In the genomic region with DNA sequence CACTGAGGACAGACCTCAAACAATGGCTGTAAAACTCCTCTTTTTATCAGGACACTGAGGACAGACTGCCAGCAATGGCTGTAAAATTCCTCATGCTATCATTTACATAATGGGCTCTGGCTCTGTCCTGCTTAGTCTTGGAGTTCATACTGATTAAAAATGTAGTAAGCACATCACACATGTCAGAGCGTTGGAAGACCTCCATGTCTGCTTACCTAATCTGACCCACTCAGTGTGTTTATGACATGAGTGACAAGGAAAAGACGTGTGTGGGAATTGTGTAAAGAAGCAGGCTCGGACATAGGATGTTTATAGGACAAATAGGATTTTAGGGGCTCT, we compare ENCODE assay signal across 11 mouse cellular contexts.
A peak's percentile ranks its signal among the peaks of the same experiment; 100 is the strongest.
DNase-seq lines count a peak whose midpoint lies in the region; ATAC-seq lines count a peak whose summit lies in the region.
"Had no signal": no experiment of that assay in that cellular context is flagged by ENCODE, and none has a peak within 500 bp of the region (broad histone marks: within the 10 kb centered on the region; RNA-seq: fewer than 3 reads in every experiment).

No protein-coding gene starts in this region.

- H3K9me3 ChIP-seq in hindbrain, embryonic 13.5 days, result no peaks in the 10 kb centered on the region
- H3K9me3 ChIP-seq in hindbrain, embryonic 16.5 days (ENCODE audit: control insufficient read depth, low read length), result no peaks in the 10 kb centered on the region
- no peaks in the 10 kb centered on the region for H3K9me3 ChIP-seq in forebrain, embryonic 15.5 days
- H3K9me3 ChIP-seq: embryonic facial prominence, embryonic 12.5 days had no signal

- 0 out of 2 replicates have a peak overlapping the region, but pooled peaks have one; percentile 4 for H3K27ac ChIP-seq in hindbrain, embryonic 13.5 days
- H3K27ac ChIP-seq in hindbrain, embryonic 16.5 days (ENCODE audit: low read depth, low read length), result no peak overlapping the region
- H3K27ac ChIP-seq in forebrain, embryonic 15.5 days (replicated peaks), result no peak overlapping the region
- H3K27ac ChIP-seq: embryonic facial prominence, embryonic 12.5 days; left cerebral cortex, adult 2 months had no signal

- H3K4me3 ChIP-seq in hindbrain, embryonic 13.5 days, result no peak overlapping the region
- no peak overlapping the region for H3K4me3 ChIP-seq in hindbrain, embryonic 16.5 days (ENCODE audit: low read length)
- H3K4me3 ChIP-seq in forebrain, embryonic 15.5 days, result no peak overlapping the region
- H3K4me3 ChIP-seq: embryonic facial prominence, embryonic 12.5 days; left cerebral cortex, adult 2 months had no signal

- no peaks in the 10 kb centered on the region for H3K27me3 ChIP-seq in hindbrain, embryonic 13.5 days
- H3K27me3 ChIP-seq in hindbrain, embryonic 16.5 days (replicated peaks; ENCODE audit: control insufficient read depth, insufficient read depth, low read length), result no peaks in the 10 kb centered on the region
- H3K27me3 ChIP-seq in forebrain, embryonic 15.5 days, result no peaks in the 10 kb centered on the region
- H3K27me3 ChIP-seq: embryonic facial prominence, embryonic 12.5 days had no signal

- 72% methylated on average over 3 of the region's 3 CpGs for WGBS in hindbrain, embryonic 13.5 days
- WGBS in hindbrain, embryonic 16.5 days, result 60% methylated on average over 3 of the region's 3 CpGs
- 47% methylated on average over 3 of the region's 3 CpGs for WGBS in forebrain, embryonic 15.5 days

- no peak overlapping the region for H3K4me2 ChIP-seq in hindbrain, embryonic 13.5 days
- no peak overlapping the region for H3K4me2 ChIP-seq in hindbrain, embryonic 16.5 days (ENCODE audit: low read length)
- no peak overlapping the region for H3K4me2 ChIP-seq in forebrain, embryonic 15.5 days (replicated peaks)
- H3K4me2 ChIP-seq: embryonic facial prominence, embryonic 12.5 days had no signal

- no peak overlapping the region for H3K9ac ChIP-seq in hindbrain, embryonic 13.5 days
- no peak overlapping the region for H3K9ac ChIP-seq in hindbrain, embryonic 16.5 days (ENCODE audit: low read depth, low read length)
- no peak overlapping the region for H3K9ac ChIP-seq in forebrain, embryonic 15.5 days (replicated peaks)
- H3K9ac ChIP-seq: embryonic facial prominence, embryonic 12.5 days had no signal

- no peaks in the 10 kb centered on the region for H3K36me3 ChIP-seq in hindbrain, embryonic 13.5 days
- H3K36me3 ChIP-seq in hindbrain, embryonic 16.5 days (ENCODE audit: control insufficient read depth, insufficient read depth, low read length), result no peaks in the 10 kb centered on the region
- H3K36me3 ChIP-seq in forebrain, embryonic 15.5 days, result no peaks in the 10 kb centered on the region
- H3K36me3 ChIP-seq: embryonic facial prominence, embryonic 12.5 days had no signal

- H3K4me1 ChIP-seq in hindbrain, embryonic 13.5 days (replicated peaks), result peaks cover 22% of the 10 kb centered on the region
- no peaks in the 10 kb centered on the region; the same call in none of the 2 replicates for H3K4me1 ChIP-seq in hindbrain, embryonic 16.5 days (ENCODE audit: control insufficient read depth, insufficient read depth, low read depth, low read length)
- H3K4me1 ChIP-seq in forebrain, embryonic 15.5 days, result peaks cover 8% of the 10 kb centered on the region

- DNase-seq in heart, adult 9 months (ENCODE audit: low spot score in 2 of 2), result peak; percentile 70 to 75
- DNase-seq in heart, postnatal 4 days, result peak; percentile 51
- DNase-seq in kidney, postnatal 25 days, result no peak
- no peak for DNase-seq in right cerebral cortex, postnatal 25 days
- DNase-seq: cerebellum, adult 9-11 months; thymus, postnatal 36 days had no signal

- ATAC-seq in hindbrain, embryonic 13.5 days (ENCODE audit: low FRiP score), result no peak
- no peak for ATAC-seq in hindbrain, embryonic 16.5 days
- peak; percentile 51; the same call in 1 of the 2 replicates for ATAC-seq in forebrain, embryonic 15.5 days (replicated peaks)

Comparison
In these comparisons a context has a peak if more than half of its experiments do, and no peak if none do; other contexts are left out.
1. DNase-seq: peak in heart, adult 9 months (2 of 2) and heart, postnatal 4 days (single experiment); none in kidney, postnatal 25 days (0 of 2) and right cerebral cortex, postnatal 25 days (single experiment).